Mouse (Mus musculus) myocyte (in vitro differentiated cells): ENCODE data around the gene BC035947. TPM values are rescaled to one million over a fixed set of nuclear protein-coding genes. Genes with fewer than 3 reads are reported as not detected.
A peak's percentile ranks its signal among the peaks of the same experiment; 100 is the strongest.
"Not testable (repeated sequence)": the region's sequence is repeated elsewhere in the genome, so short reads cannot be mapped to it uniquely, and the experiment has no call there.

Source experiments
- H3K27me3 ChIP-seq: one replicate; pipeline ENCODE4 v1.6.1; 2011; ENCODE audit not compliant: control insufficient read depth, insufficient read depth, insufficient read length
- H3K36me3 ChIP-seq: one replicate; pipeline ENCODE4 v1.6.1; 2011; ENCODE audit not compliant: control insufficient read depth, insufficient read depth
- H3K4me2 ChIP-seq: one replicate; pipeline ENCODE4 v1.6.1; 2011; ENCODE audit warnings: low read depth, control low read depth
- H3K4me3 ChIP-seq: one replicate; pipeline ENCODE4 v1.5.1; 2011; ENCODE audit warnings: mild to moderate bottlenecking, control low read depth, moderate library complexity
- H3K79me2 ChIP-seq: one replicate; pipeline ENCODE4 v1.6.1; 2011; ENCODE audit not compliant: control insufficient read depth, insufficient read depth
- H3ac ChIP-seq: one replicate; pipeline ENCODE4 v1.6.1; 2011; ENCODE audit not compliant: control insufficient read depth, insufficient read length
- CEBPB ChIP-seq: IDR thresholded peaks from 2 replicates; pipeline ENCODE4 v1.6.1; 2011; ENCODE audit warnings: mild to moderate bottlenecking, moderate library complexity; ENCODE audit not compliant: poor library complexity, insufficient read depth, severe bottlenecking
- E2F4 ChIP-seq: IDR thresholded peaks from one replicate; pipeline ENCODE4 v1.6.1; 2011; ENCODE audit warnings: mild to moderate bottlenecking, control low read depth, moderate library complexity; ENCODE audit not compliant: insufficient read depth
- MAX ChIP-seq: IDR thresholded peaks from one replicate; pipeline ENCODE4 v1.6.1; 2011; ENCODE audit warnings: low read depth, mild to moderate bottlenecking, control low read depth
- MYOD1 ChIP-seq, 3 experiments: IDR thresholded peaks; one replicate each; pipeline ENCODE4 v1.6.1; 2011; ENCODE audit warnings: control low read depth in 2 of 3, low read depth in 2 of 3, mild to moderate bottlenecking in 2 of 3, moderate library complexity in 1 of 3; ENCODE audit not compliant: insufficient read length in 2 of 3, control insufficient read depth in 1 of 3
- MYOG ChIP-seq, 3 experiments: IDR thresholded peaks; one replicate each; pipeline ENCODE4 v1.6.1; 2011; ENCODE audit warnings: control low read depth in 2 of 3, low read depth in 2 of 3, mild to moderate bottlenecking in 2 of 3; ENCODE audit not compliant: insufficient read length in 2 of 3, control insufficient read depth in 1 of 3, insufficient read depth in 1 of 3
- POLR2A ChIP-seq: IDR thresholded peaks from one replicate; pipeline ENCODE4 v1.6.1; 2011; ENCODE audit warnings: low read depth, mild to moderate bottlenecking, control low read depth, moderate library complexity; ENCODE audit not compliant: insufficient read length
- POLR2AphosphoS2 ChIP-seq: IDR thresholded peaks from one replicate; pipeline ENCODE4 v1.6.1; 2011; ENCODE audit warnings: low read depth, control low read depth; ENCODE audit not compliant: insufficient read length
- REST ChIP-seq: IDR thresholded peaks from one replicate; pipeline ENCODE4 v1.6.1; 2011; ENCODE audit warnings: mild to moderate bottlenecking, control low read depth, moderate library complexity; ENCODE audit not compliant: insufficient read depth, insufficient read length
- SRF ChIP-seq: IDR thresholded peaks from one replicate; pipeline ENCODE4 v1.6.1; 2011; ENCODE audit warnings: low read depth; ENCODE audit not compliant: control insufficient read depth, insufficient read length
- TCF12 ChIP-seq: IDR thresholded peaks from one replicate; pipeline ENCODE4 v1.6.1; 2011; ENCODE audit warnings: mild to moderate bottlenecking, control low read depth; ENCODE audit not compliant: poor library complexity, insufficient read depth, severe bottlenecking
- TCF3 ChIP-seq: IDR thresholded peaks from one replicate; pipeline ENCODE4 v1.6.1; 2011; ENCODE audit warnings: low read depth, control low read depth; ENCODE audit not compliant: insufficient read length
- USF1 ChIP-seq: IDR thresholded peaks from one replicate; pipeline ENCODE4 v1.6.1; 2011; ENCODE audit warnings: low read depth, mild to moderate bottlenecking, control low read depth, moderate library complexity
- polyA plus RNA-seq: library from polyadenylated mRNA; unstranded; fragments of >200 nt; fragmentation: generic; extraction: Trizol; gene quantifications from one replicate; pipeline ENCODE4 v1.2.1, GENCODE M21; 2012; ENCODE audit warnings: missing spikeins

The BC035947 gene
- polyA plus RNA-seq, 1 experiment, result not detected

DNA sequence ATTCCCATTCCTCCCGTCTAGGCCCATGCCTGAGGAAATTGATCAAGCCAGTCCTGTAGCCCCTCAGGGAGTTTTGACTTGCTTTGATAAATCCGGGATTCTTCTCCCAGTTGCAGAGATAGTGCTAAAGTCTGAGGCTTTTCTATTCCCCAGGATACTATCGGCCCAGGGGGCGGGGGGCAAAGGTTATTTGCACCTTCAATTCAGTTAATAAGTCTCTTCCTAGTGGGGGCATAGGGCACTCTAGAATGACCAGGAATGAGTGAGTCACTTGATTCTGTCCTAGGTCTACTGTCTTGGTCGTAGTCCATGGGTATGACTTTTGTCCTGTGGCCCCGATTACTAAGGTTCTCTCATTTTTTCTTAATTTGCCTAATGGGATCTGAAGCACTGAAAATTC, 9.4 kb downstream of the BC035947 start:
- no peak overlapping the region for H3K4me3 ChIP-seq
- peaks cover 12% of the 10 kb centered on the region for H3K27me3 ChIP-seq
- TF ChIP-seq MYOG (IDR thresholded peaks at IDR 0.05; ENCODE audit: control insufficient read depth in 1 of 3, insufficient read depth in 1 of 3, insufficient read length in 2 of 3, low read depth in 2 of 3) (no peak), E2F4 (no peak), USF1 (no peak), TCF12 (no peak), MYOD1 (IDR thresholded peaks at IDR 0.05; ENCODE audit: control insufficient read depth in 1 of 3, insufficient read length in 2 of 3, low read depth in 2 of 3) (no peak), MAX (no peak)
- H3K36me3 ChIP-seq, result no peaks in the 10 kb centered on the region
- H3K4me2 ChIP-seq, result no peak overlapping the region
- no peak overlapping the region for H3ac ChIP-seq
- H3K79me2 ChIP-seq, result no peaks in the 10 kb centered on the region

DNA sequence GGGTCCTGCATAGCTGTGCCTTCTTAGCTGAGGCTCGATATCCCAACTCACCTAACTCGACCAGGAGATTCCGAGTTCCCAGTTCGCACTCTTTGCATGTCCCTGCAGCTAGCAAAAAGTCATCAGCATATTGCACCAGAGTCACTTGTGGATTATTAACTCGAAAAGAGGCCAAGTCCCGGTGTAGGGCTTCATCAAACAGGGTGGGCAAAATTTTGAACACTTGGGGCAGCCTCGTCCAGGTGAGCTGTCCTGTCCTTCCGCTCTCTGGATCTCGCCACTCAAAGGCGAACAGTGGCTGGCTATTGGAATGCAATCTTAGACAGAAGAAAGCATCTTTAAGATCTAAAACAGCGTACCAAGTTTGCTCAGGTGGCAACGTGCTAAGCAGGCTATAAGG, 10.1 kb downstream of the BC035947 start:
- not testable (repeated sequence) for H3ac ChIP-seq, H3K36me3 ChIP-seq, H3K4me2 ChIP-seq, H3K4me3 ChIP-seq, H3K79me2 ChIP-seq, H3K27me3 ChIP-seq

DNA sequence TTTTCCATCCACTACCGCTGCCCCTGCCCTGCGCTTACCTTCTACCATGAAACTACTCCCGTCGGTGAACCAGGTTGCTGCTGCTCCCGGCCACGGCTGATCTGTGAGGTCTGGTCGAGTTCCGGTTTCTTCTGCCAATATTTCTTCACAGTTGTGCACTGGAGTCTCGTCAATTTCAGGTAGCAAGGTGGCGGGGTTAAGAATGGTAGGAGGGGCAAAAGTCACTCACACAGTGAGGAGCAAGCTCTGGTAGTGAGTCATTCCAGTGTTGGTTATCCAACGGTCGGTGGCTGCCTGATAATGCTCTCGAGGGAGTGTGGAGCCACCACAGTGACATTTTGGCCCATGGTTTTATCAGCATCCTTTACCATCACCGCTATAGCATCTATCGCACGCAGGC, 10.9 kb downstream of the BC035947 start:
- Histone ChIP-seq H3K36me3 (no peaks in the 10 kb centered on the region), H3K4me2 (no peak overlapping the region), H3K79me2 (no peaks in the 10 kb centered on the region), H3K4me3 (no peak overlapping the region), H3ac (no peak overlapping the region), H3K27me3 (peaks cover 11% of the 10 kb centered on the region)
- no peak for TF ChIP-seq TCF3

DNA sequence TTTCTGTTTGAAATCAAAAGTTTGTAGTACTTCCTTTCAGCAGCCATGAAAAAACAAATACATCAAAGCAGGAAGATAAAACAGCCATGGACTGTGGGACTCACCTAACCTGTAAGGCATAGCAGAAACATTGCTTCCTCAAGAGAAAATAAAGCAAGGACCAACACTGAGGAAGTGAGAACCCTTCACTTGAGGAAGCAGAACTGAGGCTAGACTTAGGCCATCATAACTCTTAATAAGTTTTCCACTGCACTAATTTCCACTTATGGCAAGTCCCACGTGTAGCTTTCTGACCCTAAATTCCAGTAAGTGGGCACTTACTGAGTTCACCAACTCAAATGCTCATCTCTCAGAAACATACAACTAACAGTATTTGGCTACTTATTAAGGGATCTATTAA, 21.8 kb downstream of the BC035947 start:
- peak overlapping the region; percentile 96 for H3K4me2 ChIP-seq
- no peaks in the 10 kb centered on the region for H3K27me3 ChIP-seq
- peaks cover 32% of the 10 kb centered on the region for H3K79me2 ChIP-seq
- H3K4me3 ChIP-seq, result peak overlapping the region; percentile 79
- peaks cover 5% of the 10 kb centered on the region for H3K36me3 ChIP-seq
- no peak for TF ChIP-seq MYOD1 (IDR thresholded peaks at IDR 0.05; ENCODE audit: control insufficient read depth in 1 of 3, insufficient read length in 2 of 3, low read depth in 2 of 3)
- no peak for TF ChIP-seq USF1
- no peak for TF ChIP-seq POLR2AphosphoS2
- TF ChIP-seq E2F4, result no peak
- no peak for TF ChIP-seq REST
- no peak for TF ChIP-seq MAX
- no peak for TF ChIP-seq MYOG (IDR thresholded peaks at IDR 0.05; ENCODE audit: control insufficient read depth in 1 of 3, insufficient read depth in 1 of 3, insufficient read length in 2 of 3, low read depth in 2 of 3)
- no peak for TF ChIP-seq TCF3
- TF ChIP-seq SRF, result no peak
- TF ChIP-seq POLR2A, result no peak
- no peak for TF ChIP-seq CEBPB
- TF ChIP-seq TCF12, result no peak
- no peak overlapping the region for H3ac ChIP-seq

DNA sequence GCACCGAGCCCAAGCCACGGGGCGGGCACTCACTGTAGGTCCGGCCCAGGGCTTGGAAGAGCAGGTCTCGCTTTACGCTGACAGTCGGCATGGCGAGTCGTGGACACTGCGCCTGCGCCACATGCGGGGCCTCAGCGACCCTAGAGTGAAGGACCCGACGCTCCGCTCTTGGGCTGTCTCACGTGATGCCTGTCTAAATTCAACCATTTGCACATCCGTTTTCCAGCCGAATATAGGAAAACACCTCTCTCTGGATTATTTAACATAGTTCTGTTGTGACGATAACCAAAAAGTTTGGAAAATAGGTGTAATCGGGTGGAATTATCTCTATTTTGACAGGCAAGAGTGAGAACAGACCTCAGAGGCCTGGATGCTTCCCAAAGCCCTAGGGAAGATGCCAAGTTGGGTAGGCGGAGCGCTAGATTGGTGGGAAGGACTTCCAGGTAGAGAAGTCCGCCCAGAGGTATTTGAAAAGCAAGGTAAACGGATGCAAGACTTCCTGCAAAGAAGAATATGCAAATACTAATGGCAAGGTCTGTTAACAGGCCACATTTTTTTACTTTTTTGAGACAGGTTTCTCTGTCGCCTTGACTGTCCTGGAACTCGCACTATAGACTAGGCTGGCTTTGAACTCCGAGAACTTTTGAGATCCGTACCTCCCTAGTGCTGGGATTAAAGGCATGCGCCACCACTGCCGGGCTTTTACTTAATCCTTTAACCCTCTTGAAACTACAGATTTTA, 23.0 kb downstream of the BC035947 start, which contains the start of gene Farsb:
Farsb (minus strand) TSS at position 146 of the 741 bp plus-strand sequence.
- Histone ChIP-seq H3K4me3 (peak within 1 kb of the TSS; percentile 79), H3K27me3 (no peaks in the 10 kb centered on the region)

More for the DNA sequence above, 23.0 kb downstream of the BC035947 start, which contains the start of gene Farsb:
- Histone ChIP-seq H3K4me2 (peak within 1 kb of the TSS; percentile 96), H3K79me2 (peaks cover 43% of the 10 kb centered on the region), H3K36me3 (peaks cover 5% of the 10 kb centered on the region), H3ac (peak within 1 kb of the TSS; percentile 86)
- TF ChIP-seq E2F4 (no peak), POLR2AphosphoS2 (peak; percentile 91), MYOG (IDR thresholded peaks at IDR 0.05; ENCODE audit: control insufficient read depth in 1 of 3, insufficient read depth in 1 of 3, insufficient read length in 2 of 3, low read depth in 2 of 3) (no peak), POLR2A (peak; percentile 94), SRF (no peak), MYOD1 (IDR thresholded peaks at IDR 0.05; ENCODE audit: control insufficient read depth in 1 of 3, insufficient read length in 2 of 3, low read depth in 2 of 3) (peak in 1 of 3 experiments; percentile 28), USF1 (no peak), TCF3 (no peak), TCF12 (no peak), CEBPB (no peak), REST (no peak), MAX (peak; percentile 100)
